Mouse (Mus musculus): Measurements from ENCODE around the gene Rpp25l. TPM values are rescaled to one million over a fixed set of nuclear protein-coding genes. Genes with fewer than 3 reads are reported as not detected.

The Rpp25l gene
- polyA plus RNA-seq, 1 experiment from 2014 or later, result 45.1 TPM

GRCm38 (mm10) chr4:41664533-41664932 is 48.8 kb downstream of the Rpp25l start:
- ATAC-seq (ENCODE audit: extremely low read depth, insufficient number of reproducible peaks, low FRiP score, low TSS enrichment), result no peak
- no peaks in the 10 kb centered on the region for H3K36me3 ChIP-seq
- peak overlapping the region; percentile 24; the same call in 1 of the 2 replicates for H3K9ac ChIP-seq
- H3K4me1 ChIP-seq, result peaks cover 49% of the 10 kb centered on the region
- no peaks in the 10 kb centered on the region for H3K9me3 ChIP-seq
- H3K4me3 ChIP-seq, result no peak overlapping the region
- 43% methylated on average over 7 of the region's 7 CpGs for WGBS
- H3K4me2 ChIP-seq, result 0 out of 2 replicates have a peak overlapping the region, but pooled peaks have one; percentile 12
- H3K27ac ChIP-seq (replicated peaks), result no peak overlapping the region
- H3K27me3 ChIP-seq (replicated peaks), result peaks cover 58% of the 10 kb centered on the region

GRCm38 (mm10) chr4:41663614-41664013 is 49.7 kb downstream of the Rpp25l start:
- H3K27ac ChIP-seq (replicated peaks), result no peak overlapping the region
- no peak for ATAC-seq (ENCODE audit: extremely low read depth, insufficient number of reproducible peaks, low FRiP score, low TSS enrichment)
- H3K4me1 ChIP-seq, result peaks cover 55% of the 10 kb centered on the region
- H3K4me3 ChIP-seq, result no peak overlapping the region
- H3K27me3 ChIP-seq (replicated peaks), result peaks cover 61% of the 10 kb centered on the region
- no peaks in the 10 kb centered on the region for H3K9me3 ChIP-seq
- no peaks in the 10 kb centered on the region for H3K36me3 ChIP-seq
- no peak overlapping the region for H3K9ac ChIP-seq
- H3K4me2 ChIP-seq, result no peak overlapping the region
- 28% methylated on average over 9 of the region's 9 CpGs for WGBS

GRCm38 (mm10) chr4:41662723-41663122 is 50.6 kb downstream of the Rpp25l start:
- no peak overlapping the region for H3K4me2 ChIP-seq
- 60% methylated on average over 11 of the region's 11 CpGs for WGBS

More at GRCm38 (mm10) chr4:41662723-41663122, 50.6 kb downstream of the Rpp25l start:
- no peak overlapping the region for H3K4me3 ChIP-seq
- H3K9ac ChIP-seq, result no peak overlapping the region
- no peaks in the 10 kb centered on the region for H3K36me3 ChIP-seq
- peaks cover 63% of the 10 kb centered on the region for H3K27me3 ChIP-seq (replicated peaks)
- H3K9me3 ChIP-seq, result no peaks in the 10 kb centered on the region
- peaks cover 61% of the 10 kb centered on the region for H3K4me1 ChIP-seq
- H3K27ac ChIP-seq (replicated peaks), result no peak overlapping the region
- no peak for ATAC-seq (ENCODE audit: extremely low read depth, insufficient number of reproducible peaks, low FRiP score, low TSS enrichment)

Other genes with a start within 250 kb of the Rpp25l start
- 3.4 and 4.2 TPM in 2 replicates for gene Kif24, start 248.6 kb downstream of the Rpp25l start, polyA plus RNA-seq (2015; fragmentation: Nextera tagmentation; extraction: Ambion mirVana)
- gene Nudt2, start 248.4 kb downstream of the Rpp25l start, polyA plus RNA-seq (2015; fragmentation: Nextera tagmentation; extraction: Ambion mirVana), result 39.6 and 43.1 TPM in 2 replicates
- gene AI464131, start 210.5 kb downstream of the Rpp25l start, polyA plus RNA-seq (2015; fragmentation: Nextera tagmentation; extraction: Ambion mirVana), result 2.0 and 2.2 TPM in 2 replicates
- gene 1110017D15Rik, start 196.2 kb downstream of the Rpp25l start, polyA plus RNA-seq (2015; fragmentation: Nextera tagmentation; extraction: Ambion mirVana), result 0.44 TPM in 1 of 2 replicates, not detected in the other
- 2.3 TPM in 2 replicates for gene Fam219a, start 144.0 kb downstream of the Rpp25l start, polyA plus RNA-seq (2015; fragmentation: Nextera tagmentation; extraction: Ambion mirVana)
- gene Dnaic1, start 143.8 kb downstream of the Rpp25l start, polyA plus RNA-seq (2015; fragmentation: Nextera tagmentation; extraction: Ambion mirVana), result 2.1 and 2.2 TPM in 2 replicates
- 3.9 and 5.6 TPM in 2 replicates for gene Enho, start 73.2 kb downstream of the Rpp25l start, polyA plus RNA-seq (2015; fragmentation: Nextera tagmentation; extraction: Ambion mirVana)
- 2.5 and 3.9 TPM in 2 replicates for gene Cntfr, start 16.4 kb downstream of the Rpp25l start, polyA plus RNA-seq (2015; fragmentation: Nextera tagmentation; extraction: Ambion mirVana)
- 137 and 146 TPM in 2 replicates for gene Il11ra1, start 13.5 kb downstream of the Rpp25l start, polyA plus RNA-seq (2015; fragmentation: Nextera tagmentation; extraction: Ambion mirVana)
- 128 and 139 TPM in 2 replicates for gene Dctn3, start 9.6 kb upstream of the Rpp25l start, polyA plus RNA-seq (2015; fragmentation: Nextera tagmentation; extraction: Ambion mirVana)
- gene Arid3c, start 17.6 kb upstream of the Rpp25l start, polyA plus RNA-seq (2015; fragmentation: Nextera tagmentation; extraction: Ambion mirVana), result not detected in 2 replicates
- 54.1 and 61.6 TPM in 2 replicates for gene Galt, start 41.7 kb upstream of the Rpp25l start, polyA plus RNA-seq (2015; fragmentation: Nextera tagmentation; extraction: Ambion mirVana)
- 63.3 and 69.8 TPM in 2 replicates for gene Sigmar1, start 42.6 kb upstream of the Rpp25l start, polyA plus RNA-seq (2015; fragmentation: Nextera tagmentation; extraction: Ambion mirVana)
- 44.5 and 49.3 TPM in 2 replicates for gene Ccl27a, start 60.7 kb upstream of the Rpp25l start, polyA plus RNA-seq (2015; fragmentation: Nextera tagmentation; extraction: Ambion mirVana)
- 1.8 TPM in 1 of 2 replicates, not detected in the other for gene Gm21541, start 190.1 kb upstream of the Rpp25l start, polyA plus RNA-seq (2015; fragmentation: Nextera tagmentation; extraction: Ambion mirVana)
- 1.7 and 1.8 TPM in 2 replicates for gene Gm20878, start 228.0 kb upstream of the Rpp25l start, polyA plus RNA-seq (2015; fragmentation: Nextera tagmentation; extraction: Ambion mirVana)